Mouse (Mus musculus): Measurements from ENCODE around the gene Ralgapa2. TPM values are rescaled to one million over a fixed set of nuclear protein-coding genes. Genes with fewer than 3 reads are reported as not detected.

The Ralgapa2 gene
- polyA plus RNA-seq, 1 experiment, result 26.6 TPM

DNA sequence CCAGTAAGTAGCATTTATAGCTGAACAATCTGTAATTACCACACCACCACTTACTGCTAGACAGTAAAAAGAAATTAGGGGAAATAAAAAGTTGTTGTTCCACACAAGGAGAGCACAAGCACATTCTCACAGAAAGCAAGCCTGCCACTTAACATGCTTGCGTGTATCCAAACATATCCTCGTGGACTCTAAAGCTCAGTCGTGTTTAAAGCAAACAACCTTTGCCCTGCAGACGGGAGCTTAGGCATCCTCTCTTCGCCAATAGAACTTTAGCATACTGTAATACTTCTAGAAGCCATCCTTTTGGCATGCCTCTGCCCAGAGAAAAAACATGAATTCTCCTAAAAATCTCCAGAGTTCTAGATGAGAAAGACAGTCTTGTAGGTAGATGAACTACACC, 135.9 kb downstream of the Ralgapa2 start:
- no peaks in the 10 kb centered on the region for H3K36me3 ChIP-seq (ENCODE audit: control insufficient read depth, insufficient read depth, low read length, poor library complexity, severe bottlenecking)
- no peak for TF ChIP-seq EP300 (IDR thresholded peaks at IDR 0.05; ENCODE audit: insufficient read depth, low read depth, low read length)
- TF ChIP-seq CTCF (IDR thresholded peaks at IDR 0.05; ENCODE audit: low read depth, low read length), result no peak
- no peak for TF ChIP-seq POLR2A (IDR thresholded peaks at IDR 0.05; ENCODE audit: insufficient read depth, low read length)
- H3K9me3 ChIP-seq (replicated peaks; ENCODE audit: control insufficient read depth, insufficient read depth, low read length, poor library complexity, severe bottlenecking), result no peaks in the 10 kb centered on the region
- no peak overlapping the region for H3K4me3 ChIP-seq (ENCODE audit: low read depth, low read length)
- no peaks in the 10 kb centered on the region for H3K27me3 ChIP-seq (ENCODE audit: control insufficient read depth, insufficient read depth, low read length, poor library complexity, severe bottlenecking)
- H3K4me1 ChIP-seq (ENCODE audit: control insufficient read depth, insufficient read depth, low read length), result no peaks in the 10 kb centered on the region
- no peak overlapping the region for H3K27ac ChIP-seq (ENCODE audit: insufficient read depth, low read length)
- no peak overlapping the region for H3K9ac ChIP-seq (ENCODE audit: low read depth, poor library complexity, severe bottlenecking)

DNA sequence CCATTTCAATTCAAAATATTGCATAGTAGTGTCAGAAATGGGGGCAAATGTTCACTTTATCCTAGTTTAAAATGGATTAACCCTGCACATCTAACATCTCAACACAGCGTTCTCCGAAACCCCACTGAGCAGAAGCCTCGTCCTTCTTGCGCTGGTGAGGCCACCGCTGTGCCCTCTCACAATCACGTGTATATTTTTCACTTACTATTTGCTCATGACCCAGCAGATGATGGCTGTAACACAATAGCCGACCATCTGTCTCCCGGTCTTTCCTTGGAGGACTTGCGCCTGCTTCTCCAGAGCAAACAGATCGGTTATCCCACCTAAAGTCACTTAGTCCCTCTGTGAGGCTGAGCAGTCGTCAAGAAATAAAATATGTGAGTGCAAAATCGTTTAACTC, 146.0 kb downstream of the Ralgapa2 start:
- Histone ChIP-seq H3K9ac (ENCODE audit: low read depth, poor library complexity, severe bottlenecking) (no peak overlapping the region), H3K27ac (ENCODE audit: insufficient read depth, low read length) (no peak overlapping the region), H3K27me3 (ENCODE audit: control insufficient read depth, insufficient read depth, low read length, poor library complexity, severe bottlenecking) (no peaks in the 10 kb centered on the region), H3K9me3 (replicated peaks; ENCODE audit: control insufficient read depth, insufficient read depth, low read length, poor library complexity, severe bottlenecking) (no peaks in the 10 kb centered on the region), H3K36me3 (ENCODE audit: control insufficient read depth, insufficient read depth, low read length, poor library complexity, severe bottlenecking) (no peaks in the 10 kb centered on the region), H3K4me3 (ENCODE audit: low read depth, low read length) (no peak overlapping the region), H3K4me1 (ENCODE audit: control insufficient read depth, insufficient read depth, low read length) (no peaks in the 10 kb centered on the region)
- TF ChIP-seq EP300 (IDR thresholded peaks at IDR 0.05; ENCODE audit: insufficient read depth, low read depth, low read length) (no peak), CTCF (IDR thresholded peaks at IDR 0.05; ENCODE audit: low read depth, low read length) (no peak)

DNA sequence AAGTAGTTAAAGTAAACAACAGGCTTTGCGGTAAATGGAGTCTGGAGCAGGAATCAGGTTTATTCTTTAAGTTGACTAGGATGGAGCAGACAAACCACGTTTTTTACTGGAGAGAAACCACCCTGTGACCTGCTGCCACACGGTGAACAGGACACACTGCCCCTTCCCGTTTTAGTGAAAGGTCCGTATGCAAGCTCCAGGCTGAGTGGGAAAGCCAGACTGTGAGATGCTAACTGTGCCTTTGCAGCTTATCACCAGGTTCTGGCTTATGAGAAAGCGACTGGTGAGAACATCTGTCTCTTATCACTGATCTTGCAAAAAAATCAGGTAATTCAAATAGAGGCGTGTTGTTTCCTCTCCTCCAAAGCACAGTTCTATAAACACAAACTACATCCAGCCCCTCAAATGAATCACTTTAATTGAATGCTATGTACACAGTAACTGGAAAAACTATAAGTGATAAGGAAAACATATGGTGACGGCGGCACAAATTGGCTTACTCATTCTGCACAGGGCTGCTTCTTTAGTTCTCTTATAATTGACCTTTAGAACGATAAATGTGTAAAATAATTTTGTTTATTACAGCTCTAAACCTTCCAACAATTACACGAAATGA, 146.7 kb downstream of the Ralgapa2 start:
- Histone ChIP-seq H3K36me3 (ENCODE audit: control insufficient read depth, insufficient read depth, low read length, poor library complexity, severe bottlenecking) (no peaks in the 10 kb centered on the region), H3K27me3 (ENCODE audit: control insufficient read depth, insufficient read depth, low read length, poor library complexity, severe bottlenecking) (no peaks in the 10 kb centered on the region), H3K27ac (ENCODE audit: insufficient read depth, low read length) (no peak overlapping the region), H3K4me1 (ENCODE audit: control insufficient read depth, insufficient read depth, low read length) (no peaks in the 10 kb centered on the region), H3K9ac (ENCODE audit: low read depth, poor library complexity, severe bottlenecking) (no peak overlapping the region), H3K9me3 (replicated peaks; ENCODE audit: control insufficient read depth, insufficient read depth, low read length, poor library complexity, severe bottlenecking) (no peaks in the 10 kb centered on the region), H3K4me3 (ENCODE audit: low read depth, low read length) (no peak overlapping the region)
- TF ChIP-seq POLR2A (IDR thresholded peaks at IDR 0.05; ENCODE audit: insufficient read depth, low read length) (no peak), EP300 (IDR thresholded peaks at IDR 0.05; ENCODE audit: insufficient read depth, low read depth, low read length) (no peak), CTCF (IDR thresholded peaks at IDR 0.05; ENCODE audit: low read depth, low read length) (no peak)

DNA sequence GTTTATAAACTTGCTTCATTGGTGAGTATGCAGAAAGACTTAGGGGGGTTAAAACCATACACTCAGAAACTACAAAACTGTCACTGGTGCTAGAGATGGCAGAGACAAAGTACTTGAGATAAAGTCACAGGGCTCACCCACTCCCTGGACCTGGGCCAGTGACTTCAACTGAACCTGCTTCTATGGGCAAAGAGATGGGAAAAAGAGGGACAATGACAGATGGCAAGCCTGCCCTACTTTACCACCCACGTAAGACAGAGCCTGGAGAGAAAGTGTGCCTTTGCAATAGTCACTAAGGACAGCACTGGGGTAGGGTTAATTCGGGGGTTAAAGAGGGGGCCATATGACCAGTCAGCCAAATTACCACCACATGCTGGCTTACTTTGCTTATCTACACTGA, 148.7 kb downstream of the Ralgapa2 start:
- TF ChIP-seq EP300 (IDR thresholded peaks at IDR 0.05; ENCODE audit: insufficient read depth, low read depth, low read length), result no peak
- Histone ChIP-seq H3K4me3 (ENCODE audit: low read depth, low read length) (no peak overlapping the region), H3K27me3 (ENCODE audit: control insufficient read depth, insufficient read depth, low read length, poor library complexity, severe bottlenecking) (no peaks in the 10 kb centered on the region), H3K27ac (ENCODE audit: insufficient read depth, low read length) (no peak overlapping the region), H3K4me1 (ENCODE audit: control insufficient read depth, insufficient read depth, low read length) (no peaks in the 10 kb centered on the region), H3K9me3 (replicated peaks; ENCODE audit: control insufficient read depth, insufficient read depth, low read length, poor library complexity, severe bottlenecking) (no peaks in the 10 kb centered on the region), H3K9ac (ENCODE audit: low read depth, poor library complexity, severe bottlenecking) (no peak overlapping the region), H3K36me3 (ENCODE audit: control insufficient read depth, insufficient read depth, low read length, poor library complexity, severe bottlenecking) (no peaks in the 10 kb centered on the region)

DNA sequence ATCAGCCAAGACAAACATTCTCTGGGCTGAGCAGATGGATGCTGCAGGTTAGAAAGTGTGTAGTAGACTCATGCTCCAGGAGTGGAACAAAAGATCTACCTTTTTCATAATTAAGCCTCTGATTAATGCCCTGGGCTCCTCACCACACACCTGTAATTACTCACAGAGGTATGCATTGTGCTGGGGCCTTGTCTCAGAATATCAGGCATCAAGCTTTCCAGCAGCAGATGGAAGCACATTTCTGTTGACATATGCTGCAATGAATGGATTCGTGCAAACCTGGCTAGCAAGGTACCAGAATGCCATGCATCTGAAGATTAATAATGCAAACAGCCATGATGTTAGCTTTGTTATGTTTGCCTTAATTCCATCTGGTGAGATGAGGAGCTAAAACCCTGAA, 149.2 kb downstream of the Ralgapa2 start:
- Histone ChIP-seq H3K9ac (ENCODE audit: low read depth, poor library complexity, severe bottlenecking) (no peak overlapping the region), H3K36me3 (ENCODE audit: control insufficient read depth, insufficient read depth, low read length, poor library complexity, severe bottlenecking) (no peaks in the 10 kb centered on the region), H3K4me3 (ENCODE audit: low read depth, low read length) (no peak overlapping the region), H3K27me3 (ENCODE audit: control insufficient read depth, insufficient read depth, low read length, poor library complexity, severe bottlenecking) (no peaks in the 10 kb centered on the region), H3K4me1 (ENCODE audit: control insufficient read depth, insufficient read depth, low read length) (no peaks in the 10 kb centered on the region), H3K9me3 (replicated peaks; ENCODE audit: control insufficient read depth, insufficient read depth, low read length, poor library complexity, severe bottlenecking) (no peaks in the 10 kb centered on the region), H3K27ac (ENCODE audit: insufficient read depth, low read length) (no peak overlapping the region)
- TF ChIP-seq CTCF (IDR thresholded peaks at IDR 0.05; ENCODE audit: low read depth, low read length) (no peak), EP300 (IDR thresholded peaks at IDR 0.05; ENCODE audit: insufficient read depth, low read depth, low read length) (no peak), POLR2A (IDR thresholded peaks at IDR 0.05; ENCODE audit: insufficient read depth, low read length) (no peak)

DNA sequence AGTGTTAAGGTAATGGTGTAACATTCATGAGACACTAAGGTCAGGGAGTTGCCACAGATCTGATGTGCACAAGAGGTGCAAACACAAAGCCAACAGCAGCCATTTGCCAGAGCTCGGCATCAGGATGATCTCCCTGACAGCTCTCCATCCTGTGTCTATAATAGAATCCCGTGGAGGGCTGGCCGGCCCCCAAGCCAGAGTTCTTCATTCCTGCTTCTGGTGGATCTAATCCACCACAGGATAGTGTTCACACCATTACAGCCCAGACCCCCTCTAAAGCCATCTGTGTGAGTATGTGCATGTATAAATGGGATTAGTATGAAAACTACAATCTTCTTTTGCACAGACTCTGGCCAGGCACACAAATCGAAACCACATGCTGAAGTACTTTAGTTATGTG, 150.2 kb downstream of the Ralgapa2 start:
- Histone ChIP-seq H3K4me1 (ENCODE audit: control insufficient read depth, insufficient read depth, low read length) (no peaks in the 10 kb centered on the region), H3K36me3 (ENCODE audit: control insufficient read depth, insufficient read depth, low read length, poor library complexity, severe bottlenecking) (no peaks in the 10 kb centered on the region), H3K9ac (ENCODE audit: low read depth, poor library complexity, severe bottlenecking) (no peak overlapping the region), H3K9me3 (replicated peaks; ENCODE audit: control insufficient read depth, insufficient read depth, low read length, poor library complexity, severe bottlenecking) (no peaks in the 10 kb centered on the region), H3K27ac (ENCODE audit: insufficient read depth, low read length) (no peak overlapping the region), H3K27me3 (ENCODE audit: control insufficient read depth, insufficient read depth, low read length, poor library complexity, severe bottlenecking) (no peaks in the 10 kb centered on the region), H3K4me3 (ENCODE audit: low read depth, low read length) (no peak overlapping the region)
- TF ChIP-seq CTCF (IDR thresholded peaks at IDR 0.05; ENCODE audit: low read depth, low read length) (no peak), EP300 (IDR thresholded peaks at IDR 0.05; ENCODE audit: insufficient read depth, low read depth, low read length) (no peak), POLR2A (IDR thresholded peaks at IDR 0.05; ENCODE audit: insufficient read depth, low read length) (no peak)

Measured in ES-Bruce4 (cell line).